Mouse (Mus musculus) testis, adult 2 months (tissue): Measurements from ENCODE around the gene Cptp.

ENCODE experiments used
- CTCF ChIP-seq: fragments of 200-500 bp; IDR thresholded peaks from 2 replicates; pipeline ENCODE4 v1.5.1; 2012; ENCODE audit warnings: low read depth, mild to moderate bottlenecking, inconsistent platforms, low read length, moderate library complexity; ENCODE audit not compliant: control insufficient read depth, insufficient read depth, insufficient replicate concordance
- POLR2A ChIP-seq: fragments of 200-500 bp; IDR thresholded peaks from 2 replicates; pipeline ENCODE4 v1.6.1; 2012; ENCODE audit warnings: low read depth, mild to moderate bottlenecking, inconsistent platforms, low read length, moderate library complexity; ENCODE audit not compliant: control insufficient read depth

DNA sequence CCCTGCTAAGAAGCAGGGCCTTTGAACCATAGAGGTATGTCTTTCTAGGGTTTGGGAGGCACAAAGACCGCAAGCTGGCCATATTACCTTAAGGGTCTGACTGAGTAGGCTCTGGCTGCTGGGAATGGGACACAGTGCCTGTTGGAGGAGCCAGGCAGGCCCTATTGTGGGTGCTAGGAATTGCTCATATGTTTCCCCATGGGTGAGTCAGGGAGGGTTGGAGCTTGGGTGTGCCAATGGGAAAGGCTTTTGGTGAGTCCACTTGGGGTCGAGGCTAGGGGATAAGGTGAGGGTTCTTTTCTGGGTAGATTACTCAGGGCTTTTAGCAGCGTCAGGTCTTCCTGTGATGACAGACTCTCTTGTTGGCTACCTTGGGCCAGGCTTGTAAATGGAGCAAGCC lies 17.9 kb downstream of the Cptp start:
- TF ChIP-seq CTCF (no peak), POLR2A (no peak)
